Mouse (Mus musculus) kidney, adult 9 months (tissue): ENCODE results near the gene Zfp771.

Experiments used
- DNase-seq: peaks from one replicate; pipeline ENCODE4 v3.0.0; 2022

The Zfp771 gene

DNA sequence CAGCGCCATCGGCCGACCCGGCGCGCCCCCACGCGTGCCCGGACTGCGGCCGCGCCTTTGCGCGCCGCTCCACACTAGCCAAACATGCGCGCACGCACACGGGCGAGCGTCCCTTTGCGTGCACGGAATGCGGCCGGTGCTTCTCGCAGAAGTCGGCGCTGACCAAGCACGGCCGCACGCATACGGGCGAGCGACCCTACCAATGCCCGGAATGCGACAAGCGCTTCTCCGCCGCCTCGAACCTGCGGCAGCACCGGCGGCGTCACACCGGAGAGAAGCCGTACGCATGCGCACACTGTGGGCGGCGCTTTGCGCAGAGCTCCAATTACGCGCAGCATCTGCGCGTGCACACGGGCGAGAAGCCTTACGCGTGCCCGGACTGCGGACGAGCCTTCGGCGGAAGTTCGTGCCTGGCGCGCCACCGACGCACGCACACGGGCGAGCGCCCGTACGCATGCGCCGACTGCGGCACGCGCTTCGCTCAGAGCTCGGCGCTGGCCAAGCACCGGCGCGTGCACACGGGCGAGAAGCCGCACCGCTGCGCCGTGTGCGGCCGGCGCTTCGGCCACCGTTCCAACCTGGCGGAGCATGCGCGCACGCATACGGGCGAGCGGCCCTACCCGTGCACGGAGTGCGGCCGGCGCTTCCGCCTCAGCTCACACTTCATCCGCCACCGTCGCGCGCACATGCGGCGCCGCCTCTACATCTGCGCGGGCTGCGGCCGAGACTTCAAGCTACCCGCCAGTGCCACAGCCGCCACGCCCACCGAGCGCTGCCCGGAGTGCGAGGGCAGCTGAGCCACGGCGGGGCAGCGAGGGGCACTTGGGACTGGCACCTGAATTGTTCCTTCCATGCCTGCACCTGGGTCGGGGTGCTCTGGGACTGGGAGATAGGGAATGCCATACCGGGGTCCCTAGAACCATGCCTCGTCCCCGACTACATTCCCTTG, 10.0 kb downstream of the Zfp771 start:
- peak; percentile 94 for DNase-seq

DNA sequence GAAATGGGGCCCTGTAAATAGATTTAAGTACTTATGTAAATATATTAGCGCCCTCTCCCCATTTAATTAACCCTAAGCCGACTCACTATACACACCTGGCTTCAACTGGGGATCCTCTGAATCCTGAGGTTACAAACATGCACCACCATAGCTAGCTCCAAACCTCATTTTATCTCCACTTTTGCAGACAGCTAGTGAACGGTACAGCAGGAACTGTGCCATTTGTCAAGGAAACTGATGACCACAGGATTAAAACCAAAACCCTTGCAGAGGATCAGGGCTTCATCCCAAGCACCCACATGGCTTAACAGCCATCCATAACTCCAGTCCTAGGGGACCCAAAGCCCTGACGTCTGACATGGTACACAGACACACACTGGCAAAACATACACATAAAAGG, 10.9 kb downstream of the Zfp771 start:
- no peak for DNase-seq

DNA sequence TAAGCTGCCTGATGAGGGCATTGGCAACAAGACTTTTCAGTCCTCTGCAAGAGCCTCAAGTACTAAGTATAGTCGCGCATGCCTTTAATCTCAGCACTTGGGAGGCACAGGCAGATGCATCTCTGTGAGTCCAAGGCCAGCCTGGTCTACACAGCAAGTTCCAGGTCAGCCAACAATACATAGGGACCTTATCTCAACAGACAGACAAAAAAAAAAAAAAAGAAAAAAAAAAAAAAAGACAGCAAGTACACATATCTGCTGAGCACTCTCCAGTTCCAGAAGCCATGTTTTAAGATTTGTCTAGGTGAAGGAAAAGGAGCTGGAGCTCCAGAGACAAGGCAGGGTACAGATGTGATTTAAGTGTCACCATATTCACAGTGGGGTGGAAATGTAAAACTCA, 11.9 kb downstream of the Zfp771 start:
- DNase-seq: no peak

DNA sequence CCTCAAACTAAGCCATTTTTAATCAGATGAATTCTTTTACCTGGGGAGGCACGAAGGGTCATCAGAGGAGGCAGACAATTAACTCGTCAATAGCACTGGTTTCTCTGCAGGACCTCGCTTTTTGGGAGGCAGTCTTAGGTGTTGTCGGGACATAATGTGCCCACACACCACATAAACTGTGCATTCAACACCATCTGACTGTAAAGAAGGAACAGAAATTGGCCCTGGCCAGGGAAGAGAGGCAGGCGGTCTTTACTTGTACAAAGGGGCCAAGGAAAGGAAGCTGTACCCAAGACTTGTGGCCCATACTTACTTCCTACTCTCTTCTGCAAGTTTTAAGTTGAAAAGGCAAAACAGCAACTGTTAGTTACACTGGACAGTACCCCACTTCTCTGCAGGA, 12.4 kb downstream of the Zfp771 start:
- no peak for DNase-seq

DNA sequence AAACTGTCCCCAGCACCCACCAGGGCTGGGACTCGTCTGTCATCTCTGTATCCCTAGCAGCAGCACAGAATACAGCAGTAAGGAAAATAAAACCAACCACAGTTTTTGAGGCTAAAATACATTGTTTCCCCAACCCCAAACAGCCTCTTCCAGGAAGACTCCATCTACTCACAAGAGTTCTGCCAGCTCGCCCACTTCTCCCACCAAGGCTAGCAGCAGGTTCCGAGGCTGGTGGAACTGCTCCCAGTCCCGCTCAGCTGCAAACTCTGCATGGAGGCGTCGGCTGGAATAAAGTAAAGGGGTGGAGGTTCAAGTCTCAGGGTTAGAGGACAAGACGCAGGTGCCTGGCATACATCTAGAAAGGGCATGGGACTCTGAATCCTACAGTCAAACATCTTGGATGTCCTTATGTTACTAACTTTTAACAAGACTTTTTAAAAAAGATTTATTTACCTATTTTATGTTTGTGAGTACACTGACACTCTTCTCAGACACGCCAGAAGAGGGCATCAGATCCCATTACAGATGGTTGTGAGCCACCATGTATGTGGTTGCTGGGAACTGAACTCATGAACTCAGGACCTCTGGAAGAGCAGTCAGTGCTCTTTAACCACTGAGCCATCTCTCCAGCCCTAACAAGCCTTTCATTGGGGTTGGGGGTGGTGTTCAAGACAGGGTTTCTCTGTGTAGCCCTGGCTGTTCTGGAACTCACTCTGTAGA, 15.3 kb downstream of the Zfp771 start:
- DNase-seq: no peak

DNA sequence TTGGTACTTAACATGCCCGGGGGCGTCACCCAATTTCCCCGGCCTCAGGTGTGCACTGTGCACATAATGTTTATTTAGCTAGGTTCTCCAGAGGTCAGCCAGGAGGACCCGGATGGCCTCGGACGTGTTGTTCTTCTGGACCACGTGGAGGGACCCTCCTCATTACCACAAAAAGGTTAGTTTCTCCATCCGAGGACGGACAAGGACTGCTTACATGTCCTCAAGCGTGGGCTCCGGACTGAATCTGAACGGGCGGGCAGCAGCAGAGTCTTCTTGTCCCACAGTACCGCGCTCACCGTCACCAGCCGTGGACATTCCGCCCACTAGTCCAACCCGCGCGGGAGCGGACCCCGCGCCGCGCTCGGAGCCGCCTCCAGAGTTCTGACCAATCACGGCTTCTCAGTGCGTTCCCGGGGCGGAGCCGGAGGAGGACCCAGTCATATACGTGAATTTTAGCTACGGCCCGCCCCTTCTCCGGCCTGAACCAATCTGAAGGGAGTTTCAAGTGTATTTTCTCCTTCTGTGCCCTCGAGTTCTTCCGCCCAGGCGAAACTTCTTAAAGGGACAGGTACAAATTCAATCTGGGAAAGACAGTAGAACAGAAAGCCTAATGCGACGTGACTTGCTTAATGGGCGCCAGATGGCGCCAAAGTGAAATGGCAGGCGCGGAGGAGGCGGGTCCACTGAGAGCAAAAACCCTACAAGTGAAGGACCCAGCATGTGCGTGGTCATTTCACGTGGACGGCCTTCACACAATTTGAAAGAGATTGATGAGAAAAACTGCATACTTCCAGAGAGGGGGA, 16.4 kb downstream of the Zfp771 start, which contains the start of gene Dctpp1:
Gene Dctpp1 (minus strand): TSS at position 401 of the 803 bp plus-strand sequence.
- peak; percentile 100 for DNase-seq

DNA sequence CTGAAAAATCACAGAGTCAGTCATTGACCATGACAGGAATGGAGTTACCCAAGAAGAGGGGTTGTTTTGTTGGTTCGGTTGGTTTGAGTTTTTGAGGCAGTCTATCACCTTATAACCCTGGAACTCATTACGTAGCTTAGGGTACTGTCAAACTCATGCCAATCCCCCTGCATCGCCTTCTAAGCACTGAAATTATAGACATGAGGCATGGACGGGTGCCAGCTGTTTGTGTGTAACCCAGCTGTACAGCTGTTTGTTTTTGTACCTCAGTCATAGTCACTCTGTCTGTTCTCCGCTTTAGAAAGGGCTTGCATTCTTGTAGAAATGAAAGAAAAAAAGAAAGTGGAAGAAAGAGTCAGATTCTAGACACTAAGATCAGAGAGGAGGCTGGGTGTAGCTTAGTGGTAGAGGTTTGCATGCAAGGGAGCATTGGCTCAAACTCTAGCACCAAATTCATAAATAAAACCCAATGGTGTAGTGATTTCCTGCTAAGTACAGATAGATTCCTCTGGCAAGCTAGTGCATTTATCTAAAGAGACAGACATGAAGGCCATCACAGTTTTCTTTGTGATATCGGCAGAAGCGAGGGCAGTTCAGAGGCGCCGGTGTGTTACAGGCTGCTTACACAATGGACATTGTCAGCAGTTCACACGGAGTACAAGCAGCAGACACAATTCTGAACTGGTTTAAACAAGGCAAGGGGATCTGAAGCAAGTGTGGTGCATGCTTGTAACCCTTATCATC, 18.3 kb downstream of the Zfp771 start:
- DNase-seq: no peak

DNA sequence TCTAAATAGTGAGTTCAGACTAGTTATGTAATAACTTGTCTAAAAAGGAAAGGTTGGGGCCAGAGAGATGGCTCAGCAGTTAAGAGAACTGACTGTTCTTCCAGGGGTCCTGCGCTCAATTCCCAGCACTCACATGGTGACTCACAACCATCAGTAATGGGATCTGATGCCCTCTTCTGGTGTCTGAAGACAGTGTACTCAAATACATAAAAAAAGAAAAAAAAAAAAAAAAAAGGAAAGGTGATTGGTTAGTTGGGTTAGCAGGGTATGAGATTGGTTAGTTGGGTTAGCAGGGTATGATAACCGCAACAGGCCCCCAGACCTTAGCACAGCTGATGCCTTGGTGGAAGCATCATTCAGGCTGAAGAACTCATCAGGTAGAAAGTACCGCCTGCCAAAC, 19.5 kb downstream of the Zfp771 start:
- no peak for DNase-seq

DNA sequence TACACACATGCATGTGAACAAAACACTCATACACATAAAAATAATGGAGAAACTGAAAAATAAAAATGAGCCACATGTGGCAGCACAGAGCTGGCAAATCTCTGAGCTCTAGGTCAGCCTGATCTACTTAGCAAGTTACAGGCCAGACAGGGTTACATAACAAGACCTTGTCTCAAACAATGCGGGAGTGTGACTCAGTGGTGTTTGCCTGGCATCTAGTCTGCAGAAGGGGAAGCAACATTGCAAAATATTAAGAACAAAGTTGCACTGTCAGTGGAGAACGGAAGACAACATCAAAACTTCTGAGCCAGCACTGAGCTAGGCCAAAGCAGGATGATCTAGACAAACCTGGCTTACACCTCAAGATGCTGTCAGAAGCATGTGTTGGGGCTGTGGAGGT, 26.2 kb downstream of the Zfp771 start:
- DNase-seq: peak; percentile 32

DNA sequence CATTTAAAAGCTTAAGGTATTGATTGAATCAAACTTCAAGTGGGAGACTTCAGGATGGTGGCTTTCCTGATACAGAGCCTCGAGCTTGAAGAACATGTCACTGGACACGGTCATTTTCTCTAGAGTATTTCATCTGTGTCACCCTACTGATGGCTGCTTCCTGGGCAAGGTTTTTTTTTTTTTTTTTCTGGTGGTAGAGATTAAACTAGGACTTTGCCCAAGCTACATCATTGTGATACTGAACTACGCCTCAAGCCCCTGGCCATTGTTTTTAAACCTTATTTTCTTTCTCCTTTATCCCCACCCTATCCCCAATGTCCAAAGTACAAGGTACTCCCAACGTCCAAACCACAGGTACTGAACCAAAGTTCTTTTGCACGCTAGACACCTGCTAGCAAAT, 26.6 kb downstream of the Zfp771 start:
- peak; percentile 41 for DNase-seq

DNA sequence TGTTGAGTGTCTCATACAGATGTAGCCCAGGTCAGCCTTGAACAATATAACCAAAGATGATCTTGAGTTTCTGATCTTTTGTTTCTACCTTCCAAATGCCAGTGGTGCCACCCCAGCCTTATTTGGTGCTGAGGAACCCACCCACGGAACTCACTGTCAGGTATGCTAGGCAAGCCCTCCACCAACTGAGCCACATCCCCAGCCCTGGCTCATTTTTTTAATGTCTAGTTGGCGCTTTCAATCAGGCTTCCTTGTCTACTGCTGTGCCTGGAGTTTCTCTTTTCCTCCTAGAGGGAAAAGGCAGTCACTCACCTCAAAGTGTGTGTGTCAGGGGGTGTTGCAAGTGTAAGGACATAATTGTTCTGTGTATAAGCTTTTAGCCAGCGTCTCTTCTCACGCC, 27.0 kb downstream of the Zfp771 start:
- DNase-seq: no peak

DNA sequence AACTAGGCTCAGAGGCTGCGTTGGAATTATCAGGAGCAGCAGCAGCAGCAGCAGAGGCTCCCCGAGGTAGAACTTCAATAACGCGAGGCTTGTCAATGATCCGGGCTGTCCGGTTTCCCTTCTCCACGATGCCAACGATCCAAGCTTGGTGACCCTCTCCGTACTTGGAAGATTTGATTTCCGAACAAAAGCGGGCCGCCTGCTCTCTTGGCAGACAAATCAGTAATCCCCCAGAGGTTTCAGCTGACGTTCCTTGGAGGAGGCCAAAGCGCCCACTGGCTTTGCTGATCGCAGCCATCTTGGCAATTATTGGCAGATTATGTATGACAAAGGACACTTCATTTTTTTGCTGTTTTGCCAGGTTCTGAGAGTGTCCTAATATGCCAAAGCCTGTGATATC, 28.5 kb downstream of the Zfp771 start:
- DNase-seq: no peak

DNA sequence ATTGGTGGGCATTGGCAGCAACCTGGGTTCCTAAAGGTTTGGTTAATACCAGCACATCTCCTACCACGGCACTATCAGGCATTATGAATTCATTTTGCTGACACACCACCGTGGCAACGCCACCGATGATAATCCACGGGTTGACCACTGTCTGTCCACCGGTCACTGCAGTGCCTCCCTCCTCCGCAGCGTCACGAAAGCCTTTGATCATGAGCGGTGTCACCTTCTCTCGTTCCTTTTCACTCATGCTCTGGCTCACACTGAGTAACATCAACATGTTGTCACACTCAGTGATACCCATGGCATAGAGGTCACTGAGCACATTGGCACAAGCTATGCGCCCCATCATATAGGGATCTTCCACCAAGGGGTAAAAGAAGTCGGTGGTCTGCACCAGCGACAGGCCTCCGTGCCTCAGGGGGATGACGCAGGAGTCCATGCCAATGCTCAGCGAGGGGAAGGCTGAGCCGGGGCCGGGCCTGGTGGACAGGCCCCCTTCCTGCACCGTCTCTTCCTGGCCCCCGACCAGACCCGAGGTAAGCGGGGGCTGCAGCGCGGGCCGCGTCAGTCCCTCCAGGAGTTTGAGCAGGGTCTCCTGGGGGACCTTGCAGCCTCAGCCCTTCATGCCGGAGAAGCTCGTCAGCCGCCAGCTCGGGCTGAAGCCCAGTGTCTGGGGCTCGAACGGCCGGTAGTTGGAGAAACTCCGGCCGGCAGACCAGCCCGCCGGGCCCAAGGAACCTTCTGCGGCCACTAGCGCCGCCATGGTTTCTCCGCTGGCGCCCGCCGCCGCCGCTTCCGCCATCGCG, 29.2 kb downstream of the Zfp771 start:
- no peak for DNase-seq

DNA sequence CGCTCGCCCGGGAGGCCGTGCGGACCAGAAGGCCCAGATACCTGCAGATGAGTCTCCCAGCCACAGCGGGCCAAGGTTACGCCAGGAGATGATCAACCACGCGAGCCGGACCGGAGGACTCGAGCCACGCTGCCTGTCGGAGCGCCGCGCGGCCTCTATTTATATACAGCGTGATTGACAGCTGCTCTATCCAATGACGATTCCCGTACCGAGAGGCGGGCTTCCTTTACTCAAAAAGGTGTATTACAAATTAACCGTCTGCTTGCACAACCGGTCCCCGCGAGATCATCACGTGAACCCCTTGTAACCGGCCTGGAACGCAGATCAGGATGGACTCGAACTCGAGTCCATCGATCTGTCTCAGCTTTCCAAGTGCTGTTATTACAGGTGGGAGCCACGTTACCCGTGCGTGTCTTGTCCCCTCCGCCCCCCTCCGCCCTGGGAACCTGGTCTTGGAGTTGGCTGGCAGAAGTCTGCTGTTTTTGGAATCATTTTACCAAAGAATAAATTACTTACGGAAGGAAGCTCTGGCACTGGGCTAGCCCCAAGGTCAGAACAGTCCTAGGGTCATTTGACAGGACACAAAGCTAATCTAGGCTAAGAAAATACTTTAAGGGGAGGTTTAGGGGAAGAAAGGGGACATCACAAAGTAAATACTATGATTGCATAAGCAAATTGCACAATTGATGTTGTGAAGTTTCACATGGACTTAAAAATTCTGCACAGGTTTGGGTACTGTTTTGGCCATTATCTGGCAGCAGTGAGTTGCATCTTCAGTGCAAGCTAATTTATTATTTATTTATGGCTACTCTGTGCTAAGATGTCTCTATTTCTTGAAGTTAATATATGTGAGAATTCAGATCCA, 30.1 kb downstream of the Zfp771 start, which contains the start of gene Sephs2:
Gene Sephs2 (minus strand): TSS at position 131 of the 865 bp plus-strand sequence.
- DNase-seq: peak; percentile 99

DNA sequence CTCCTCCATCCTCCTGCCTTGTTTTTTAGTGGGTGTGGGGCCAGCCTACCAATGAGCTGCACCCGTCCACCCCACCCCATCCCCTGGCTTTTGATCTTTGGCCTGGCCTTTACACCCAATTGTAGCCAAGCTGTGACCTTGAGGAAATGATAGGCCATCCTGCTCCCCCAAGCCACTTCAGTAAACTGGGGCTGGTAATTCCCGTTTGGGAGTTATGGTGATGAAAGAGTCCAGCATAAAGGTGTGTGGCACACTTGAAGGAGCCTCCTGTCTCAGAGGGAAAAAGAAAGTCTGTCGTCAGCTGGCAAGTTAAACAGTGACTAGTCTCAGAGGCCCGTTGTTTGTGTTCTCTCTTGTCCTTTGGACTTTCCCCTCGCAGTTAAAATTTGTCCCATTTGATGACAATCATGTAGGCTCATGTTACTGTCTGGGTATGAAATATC, 32.5 kb downstream of the Zfp771 start:
- peak; percentile 93 for DNase-seq

DNA sequence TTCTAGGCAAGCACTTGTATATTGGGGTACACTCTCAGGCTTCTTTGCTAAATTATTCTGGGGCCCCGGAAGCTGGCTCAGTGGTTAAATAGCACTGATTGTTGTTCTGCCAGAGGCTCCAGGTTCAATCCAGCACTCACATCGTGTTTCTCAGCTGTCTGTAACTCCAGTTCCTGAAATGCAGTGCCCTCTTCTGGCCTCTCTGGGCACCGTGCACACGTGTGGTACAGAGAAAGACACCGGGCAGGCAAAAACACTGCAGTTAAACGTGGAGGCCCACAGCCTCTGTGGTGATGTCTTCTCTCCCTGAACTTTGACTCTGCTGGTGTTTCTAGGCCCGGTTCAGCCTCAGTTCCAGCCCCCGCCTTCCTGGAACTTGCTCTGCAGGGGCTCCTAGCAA, 34.2 kb downstream of the Zfp771 start:
- DNase-seq: peak; percentile 81

DNA sequence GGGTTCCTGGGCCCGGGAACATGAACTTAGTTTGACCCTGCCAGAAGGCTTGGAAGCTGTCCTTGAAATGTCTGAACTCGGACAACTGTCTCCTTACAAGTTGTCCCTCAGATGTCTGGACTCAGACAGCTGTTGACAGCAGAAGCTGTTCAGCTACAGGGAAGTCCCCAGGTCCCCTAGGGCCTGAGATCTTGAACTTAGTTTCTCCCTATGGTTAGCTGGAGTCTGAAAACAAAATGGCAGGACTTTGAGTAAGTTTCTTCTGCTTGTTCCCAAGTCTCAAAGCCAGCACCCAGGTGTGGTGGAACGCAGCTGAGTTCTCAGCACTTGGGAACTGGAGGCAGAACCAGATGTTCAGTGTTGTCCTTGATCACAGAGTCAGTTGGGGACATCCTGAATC, 36.0 kb downstream of the Zfp771 start:
- DNase-seq: no peak

DNA sequence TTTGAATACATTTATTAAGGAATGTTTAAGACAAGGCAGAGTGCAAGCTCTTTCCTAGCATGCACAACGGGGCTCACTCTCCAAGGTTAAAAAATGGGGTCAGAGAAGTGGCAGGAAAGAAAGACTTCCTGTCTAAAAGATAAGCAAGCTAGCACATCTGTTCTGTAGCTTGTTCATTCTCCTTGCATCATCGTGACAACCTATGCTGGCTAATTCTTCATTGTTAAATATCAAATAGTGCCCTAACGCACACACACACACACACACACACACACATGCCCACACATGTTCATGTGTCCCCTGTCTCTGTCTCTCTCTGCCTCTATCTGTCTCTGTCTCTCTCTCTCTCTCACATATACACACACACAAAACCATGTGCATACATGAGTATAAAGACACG, 37.0 kb downstream of the Zfp771 start:
- DNase-seq: no peak

DNA sequence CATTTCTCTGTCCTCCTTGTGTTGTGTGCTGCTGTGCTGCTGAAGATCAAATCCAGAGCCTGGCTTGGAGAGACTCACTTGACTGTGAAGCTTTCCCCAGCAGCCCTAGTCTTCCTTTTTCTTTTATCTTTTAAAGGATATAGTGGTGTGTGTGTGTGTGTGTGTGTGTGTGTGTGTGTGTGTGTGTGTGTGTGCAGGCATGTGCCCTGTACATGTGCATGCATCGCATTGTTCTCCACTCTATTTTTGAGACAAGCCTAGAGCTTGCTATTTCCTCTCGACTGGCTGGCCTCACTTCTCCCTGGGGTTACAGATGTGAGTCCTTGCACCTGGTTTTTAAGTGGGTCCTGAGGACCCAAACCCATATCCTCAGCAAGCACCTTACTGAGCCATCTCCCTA, 38.1 kb downstream of the Zfp771 start:
- DNase-seq: no peak

DNA sequence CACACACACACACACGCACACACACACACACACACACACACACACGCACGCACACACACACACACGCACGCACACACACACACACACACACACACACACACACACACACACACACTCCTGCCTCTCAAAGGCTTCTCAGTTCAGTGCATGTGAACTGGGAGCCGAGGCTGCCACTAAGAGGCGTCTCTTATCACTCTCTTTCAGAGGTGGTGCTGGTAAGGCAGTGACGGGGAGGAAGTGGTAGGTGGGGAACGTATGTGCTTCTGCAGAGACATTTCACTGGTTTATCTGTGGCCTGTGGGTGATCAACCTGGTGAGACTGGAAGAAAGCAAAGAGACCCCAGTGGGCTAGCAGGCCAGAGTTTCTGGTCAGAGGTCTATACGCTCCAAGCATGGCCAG, 41.1 kb downstream of the Zfp771 start:
- no peak for DNase-seq
